Mouse (Mus musculus): ENCODE data around the gene Lrrc19.

DNA sequence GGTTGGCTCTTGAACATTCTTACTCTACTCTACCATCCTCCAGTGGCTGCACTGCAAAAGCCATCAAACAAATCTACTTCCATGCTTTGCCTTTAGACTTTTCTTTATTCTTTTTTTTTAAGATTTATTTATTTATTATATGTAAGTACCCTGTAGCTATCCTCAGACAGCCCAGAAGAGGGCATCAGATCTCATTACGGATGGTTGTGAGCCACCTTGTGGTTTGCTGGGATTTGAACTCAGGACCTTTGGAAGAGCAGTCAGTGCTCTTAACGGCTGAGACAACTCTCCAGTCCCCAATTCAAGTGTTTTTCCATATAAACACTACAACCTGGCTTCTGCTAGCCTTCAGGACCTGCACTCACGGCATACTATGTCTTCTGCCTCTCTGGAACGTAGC lies 48.5 kb downstream of the Lrrc19 start:
- TF ChIP-seq POLR2A (IDR thresholded peaks at IDR 0.05; ENCODE audit: control insufficient read depth, low read depth, low read length): no peak
- TF ChIP-seq CTCF (IDR thresholded peaks at IDR 0.05; ENCODE audit: control insufficient read depth, insufficient read depth, insufficient replicate concordance, low read depth, low read length): no peak

Measured in testis, adult 2 months (tissue).